ENCODE assay signal across 10 mouse cellular contexts in genomic region chr5:145041628-145042027, GRCm38 (mm10). TPM values are rescaled to one million over a fixed set of nuclear protein-coding genes. Genes with fewer than 3 reads are reported as not detected.
A peak's percentile ranks its signal among the peaks of the same experiment; 100 is the strongest.
DNase-seq lines count a peak whose midpoint lies in the region; ATAC-seq and TF ChIP-seq lines count a peak whose summit lies in the region.
"Had no signal": no experiment of that assay in that cellular context is flagged by ENCODE, and none has a peak within 500 bp of the region (broad histone marks: within the 10 kb centered on the region; RNA-seq: fewer than 3 reads in every experiment).

No protein-coding gene starts in this region.

- no peak for ATAC-seq in lung, embryonic 14.5 days (ENCODE audit: insufficient read depth)
- ATAC-seq in liver, embryonic 14.5 days (ENCODE audit: insufficient read depth): no peak
- no peak for ATAC-seq in megakaryocyte, adult 5-6 weeks (ENCODE audit: poor library complexity, severe bottlenecking)

- peak; percentile 5 for DNase-seq in adrenal gland, postnatal 25 days
- DNase-seq in adrenal gland, adult 8-10 months: no peak
- DNase-seq in lung, embryonic 14.5 days: peak; percentile 44
- no peak for DNase-seq in lung, adult 18-20 months
- DNase-seq in R1 (ENCODE audit: low read depth, low spot score): peak; percentile 81
- no peak for DNase-seq in liver, embryonic 14.5 days (ENCODE audit: low read depth in 3 of 3, low spot score in 3 of 3)
- no peak for DNase-seq in T-cell, adult 2 months (ENCODE audit: low spot score)

- peak; percentile 52 for TF ChIP-seq CTCF in lung, embryonic 14.5 days (IDR thresholded peaks at IDR 0.05; ENCODE audit: low read depth)
- TF ChIP-seq CTCF in liver, embryonic 14.5 days (IDR thresholded peaks at IDR 0.05; ENCODE audit: low read depth): peak; percentile 67

- H3K27me3 ChIP-seq in lung, embryonic 14.5 days (ENCODE audit: insufficient read depth, low read length): no peaks in the 10 kb centered on the region
- H3K27me3 ChIP-seq in liver, embryonic 14.5 days (ENCODE audit: control insufficient read depth, insufficient read depth, low read length): no peaks in the 10 kb centered on the region
- H3K27me3 ChIP-seq: liver, embryonic 15.5 days had no signal

- H3K27ac ChIP-seq in lung, embryonic 14.5 days (ENCODE audit: low read depth): no peak overlapping the region
- H3K27ac ChIP-seq in liver, embryonic 14.5 days: no peak overlapping the region
- H3K27ac ChIP-seq: liver, embryonic 15.5 days had no signal

- no peak overlapping the region for H3K9ac ChIP-seq in lung, embryonic 14.5 days
- H3K9ac ChIP-seq in liver, embryonic 14.5 days (replicated peaks): no peak overlapping the region
- H3K9ac ChIP-seq: liver, embryonic 15.5 days had no signal

- no peak for TF ChIP-seq EP300 in liver, embryonic 14.5 days (IDR thresholded peaks at IDR 0.05; ENCODE audit: low read depth)

- H3K9me3 ChIP-seq in lung, embryonic 14.5 days (ENCODE audit: low read depth, low read length): no peaks in the 10 kb centered on the region
- no peaks in the 10 kb centered on the region for H3K9me3 ChIP-seq in liver, embryonic 14.5 days (ENCODE audit: control insufficient read depth, low read length)
- H3K9me3 ChIP-seq: liver, embryonic 15.5 days had no signal

- H3K36me3 ChIP-seq in lung, embryonic 14.5 days (ENCODE audit: insufficient read depth): no peaks in the 10 kb centered on the region
- no peaks in the 10 kb centered on the region for H3K36me3 ChIP-seq in liver, embryonic 14.5 days (replicated peaks; ENCODE audit: control insufficient read depth, insufficient read depth, low read depth)
- H3K36me3 ChIP-seq: liver, embryonic 15.5 days had no signal

- no peaks in the 10 kb centered on the region for H3K4me1 ChIP-seq in lung, embryonic 14.5 days (ENCODE audit: insufficient read depth)
- H3K4me1 ChIP-seq in liver, embryonic 14.5 days (replicated peaks; ENCODE audit: control insufficient read depth in 2 of 2, insufficient read depth in 2 of 2, low read length in 1 of 2): no peaks in the 10 kb centered on the region
- H3K4me1 ChIP-seq: liver, embryonic 15.5 days had no signal

- H3K4me2 ChIP-seq in lung, embryonic 14.5 days: no peak overlapping the region
- no peak overlapping the region for H3K4me2 ChIP-seq in liver, embryonic 14.5 days (ENCODE audit: low read depth)
- H3K4me2 ChIP-seq: liver, embryonic 15.5 days had no signal

- WGBS in lung, embryonic 14.5 days: 44% methylated on average over 4 of the region's 4 CpGs
- 32% methylated on average over 4 of the region's 4 CpGs for WGBS in liver, embryonic 14.5 days (ENCODE audit: insufficient replicate concordance)

- no peak overlapping the region for H3K4me3 ChIP-seq in lung, embryonic 14.5 days (ENCODE audit: low read depth, low read length)
- no peak overlapping the region for H3K4me3 ChIP-seq in liver, embryonic 14.5 days (ENCODE audit: insufficient read depth in 1 of 2, low read depth in 2 of 2, low read length in 2 of 2)
- H3K4me3 ChIP-seq: liver, embryonic 15.5 days had no signal

RNA-seq across cellular contexts. Expression of gene 1700018F24Rik, which starts 1.2 kb away (rescaled TPM):
- total RNA-seq in adrenal gland, postnatal 25 days (2021): not detected in 2 replicates
- total RNA-seq in adrenal gland, adult 8-10 months (2022): not detected
- polyA plus RNA-seq in lung, embryonic 14.5 days (2014; fragmentation: Nextera tagmentation; extraction: Ambion mirVana): not detected in 2 replicates
- not detected in 2 replicates for polyA plus RNA-seq in liver, embryonic 14.5 days (2012; rRNA removed)
- polyA plus RNA-seq in liver, embryonic 14.5 days (2014; fragmentation: Nextera tagmentation; extraction: Ambion mirVana): not detected in 2 replicates
- not detected in 2 replicates for total RNA-seq in megakaryocyte, adult 5-6 weeks (2015)
- total RNA-seq in megakaryocyte, adult 5-6 weeks (2017): not detected in 2 replicates
- polyA plus RNA-seq: gonadal fat pad, adult 2 months; liver, embryonic 15.5 days had no signal

RNA-seq across cellular contexts. Expression of gene Gm4871, which starts 9.1 kb away (rescaled TPM):
- total RNA-seq in adrenal gland, postnatal 25 days (2021): not detected in 2 replicates
- total RNA-seq in adrenal gland, adult 8-10 months (2022): not detected
- not detected in 2 replicates for polyA plus RNA-seq in lung, embryonic 14.5 days (2014; fragmentation: Nextera tagmentation; extraction: Ambion mirVana)
- not detected in 2 replicates for polyA plus RNA-seq in liver, embryonic 14.5 days (2012; rRNA removed)
- not detected in 2 replicates for polyA plus RNA-seq in liver, embryonic 14.5 days (2014; fragmentation: Nextera tagmentation; extraction: Ambion mirVana)
- total RNA-seq in megakaryocyte, adult 5-6 weeks (2015): not detected in 2 replicates
- total RNA-seq in megakaryocyte, adult 5-6 weeks (2017): not detected in 2 replicates
- polyA plus RNA-seq: gonadal fat pad, adult 2 months; liver, embryonic 15.5 days had no signal

RNA-seq across cellular contexts. Expression of gene Arpc1a, which starts 42.0 kb away (rescaled TPM):
- total RNA-seq in adrenal gland, postnatal 25 days (2021): 110 and 126 TPM in 2 replicates
- 100 to 1,000 TPM; 127 to 148 (median 140) TPM for total RNA-seq in adrenal gland, adult 8-10 months (2022)
- polyA plus RNA-seq in lung, embryonic 14.5 days (2014; fragmentation: Nextera tagmentation; extraction: Ambion mirVana): 144 and 148 TPM in 2 replicates
- polyA plus RNA-seq in liver, embryonic 14.5 days (2012; rRNA removed): 42.0 and 47.2 TPM in 2 replicates
- polyA plus RNA-seq in liver, embryonic 14.5 days (2014; fragmentation: Nextera tagmentation; extraction: Ambion mirVana): 51.5 and 57.8 TPM in 2 replicates
- total RNA-seq in megakaryocyte, adult 5-6 weeks (2015): 98.2 and 102 TPM in 2 replicates
- 65.2 and 77.0 TPM in 2 replicates for total RNA-seq in megakaryocyte, adult 5-6 weeks (2017)

RNA-seq across cellular contexts. Expression of gene Kpna7, which starts 42.2 kb away (rescaled TPM):
- not detected in 2 replicates for total RNA-seq in adrenal gland, postnatal 25 days (2021)
- not detected for total RNA-seq in adrenal gland, adult 8-10 months (2022)
- not detected in 2 replicates for polyA plus RNA-seq in lung, embryonic 14.5 days (2014; fragmentation: Nextera tagmentation; extraction: Ambion mirVana)
- polyA plus RNA-seq in liver, embryonic 14.5 days (2012; rRNA removed): 0.11 TPM in 2 replicates
- 0.04 TPM in 1 of 2 replicates, not detected in the other for polyA plus RNA-seq in liver, embryonic 14.5 days (2014; fragmentation: Nextera tagmentation; extraction: Ambion mirVana)
- total RNA-seq in megakaryocyte, adult 5-6 weeks (2015): not detected in 2 replicates
- not detected in 2 replicates for total RNA-seq in megakaryocyte, adult 5-6 weeks (2017)
- polyA plus RNA-seq: gonadal fat pad, adult 2 months had no signal

Comparison
In these comparisons a context has a peak if more than half of its experiments do, and no peak if none do; other contexts are left out.
1. DNase-seq: peak in adrenal gland, postnatal 25 days (single experiment), lung, embryonic 14.5 days (single experiment) and R1 (single experiment); none in adrenal gland, adult 8-10 months (single experiment), lung, adult 18-20 months (0 of 2), liver, embryonic 14.5 days (0 of 3) and T-cell, adult 2 months (single experiment).